Mouse (Mus musculus) spleen, adult 2 months (tissue): Measurements from ENCODE around the gene Hacd3.

Experiments used
- CTCF ChIP-seq: fragments of 200-500 bp; IDR thresholded peaks from 2 replicates; pipeline ENCODE4 v1.5.1; 2011; ENCODE audit warnings: mild to moderate bottlenecking, inconsistent platforms; ENCODE audit not compliant: insufficient read depth, insufficient read length, insufficient replicate concordance; ENCODE audit errors: extremely low read depth
- POLR2A ChIP-seq: fragments of 200-500 bp; IDR thresholded peaks from 2 replicates; pipeline ENCODE4 v1.6.1; 2011; ENCODE audit warnings: low read depth, low read length, inconsistent platforms

DNA sequence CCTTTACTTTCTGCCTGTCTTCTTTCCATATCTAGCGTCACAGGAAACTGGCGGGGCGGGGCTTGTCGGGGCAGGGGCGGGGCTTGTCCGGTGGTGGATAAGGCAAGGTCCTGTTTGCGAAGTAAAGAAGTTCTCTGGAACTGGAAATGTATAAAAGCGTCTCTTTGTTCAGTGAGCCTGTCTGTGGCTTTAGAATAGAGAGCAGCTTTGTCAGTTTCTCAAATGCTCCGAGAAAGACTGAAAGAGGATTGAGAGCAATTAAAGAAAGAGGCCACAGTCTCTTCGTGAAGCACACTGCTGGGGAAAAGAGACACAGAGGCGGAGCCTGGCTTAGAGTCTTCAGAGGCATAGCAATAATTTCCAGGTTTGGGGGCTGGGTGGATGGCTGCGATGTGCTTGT lies 65.2 kb downstream of the Hacd3 start:
- TF ChIP-seq CTCF: no peak
- TF ChIP-seq POLR2A: no peak
